In the genomic region with DNA sequence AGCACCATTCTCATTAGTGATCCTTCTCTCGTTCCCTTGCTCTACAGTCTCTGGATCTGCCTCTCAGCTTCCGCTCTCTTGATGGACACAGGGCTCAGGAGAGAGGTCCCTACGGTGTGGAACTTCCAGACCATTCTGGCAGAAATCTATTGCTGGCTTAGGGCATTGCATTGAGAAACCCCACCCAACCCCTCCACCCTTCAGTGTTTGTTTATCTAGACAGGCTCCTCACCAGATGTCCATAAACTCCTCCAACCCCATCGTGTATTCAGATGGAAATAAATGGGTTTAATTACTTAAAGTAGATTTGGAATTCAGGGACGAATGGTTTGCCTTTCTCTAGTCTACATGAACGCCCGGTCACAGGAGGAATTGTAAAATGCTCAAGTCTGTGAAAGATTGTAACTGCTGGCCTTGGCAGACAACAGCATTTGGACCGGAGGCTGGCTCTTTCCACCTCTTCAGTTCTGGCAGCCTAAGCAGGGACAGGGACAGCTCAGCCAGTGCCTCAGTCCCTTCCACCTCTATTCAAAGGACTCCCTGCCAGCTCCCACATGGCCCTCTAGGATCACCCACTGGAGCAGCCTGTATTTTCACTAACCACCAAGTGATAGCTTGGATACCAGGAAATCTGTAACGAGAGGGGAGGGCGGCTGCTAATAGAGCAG, we compare ENCODE assay signal across 13 mouse cellular contexts.
DNase-seq lines count a peak whose midpoint lies in the region; ATAC-seq lines count a peak whose summit lies in the region.
"Had no signal": no experiment of that assay in that cellular context is flagged by ENCODE, and none has a peak within 500 bp of the region (broad histone marks: within the 10 kb centered on the region; RNA-seq: fewer than 3 reads in every experiment).

No protein-coding gene starts in this region.

- no peaks in the 10 kb centered on the region for H3K36me3 ChIP-seq in neural tube, embryonic 13.5 days
- no peaks in the 10 kb centered on the region for H3K36me3 ChIP-seq in forebrain, embryonic 14.5 days (ENCODE audit: control insufficient read depth, insufficient read depth, low read length)
- H3K36me3 ChIP-seq in neural tube, embryonic 15.5 days: no peaks in the 10 kb centered on the region
- H3K36me3 ChIP-seq: heart, embryonic 12.5 days; limb, embryonic 12.5 days had no signal

- no peaks in the 10 kb centered on the region for H3K27me3 ChIP-seq in neural tube, embryonic 13.5 days
- H3K27me3 ChIP-seq in forebrain, embryonic 14.5 days (replicated peaks; ENCODE audit: control insufficient read depth, insufficient read depth, low read length): no peaks in the 10 kb centered on the region; the same call in 1 of the 2 replicates
- no peaks in the 10 kb centered on the region for H3K27me3 ChIP-seq in neural tube, embryonic 15.5 days (replicated peaks)
- H3K27me3 ChIP-seq: heart, embryonic 12.5 days; limb, embryonic 12.5 days had no signal

- peak overlapping the region; percentile 54 for H3K27ac ChIP-seq in neural tube, embryonic 13.5 days (replicated peaks)
- no peak overlapping the region for H3K27ac ChIP-seq in forebrain, embryonic 14.5 days (ENCODE audit: low read depth, low read length)
- H3K27ac ChIP-seq in neural tube, embryonic 15.5 days (replicated peaks): peak overlapping the region; percentile 56
- H3K27ac ChIP-seq: limb, embryonic 12.5 days had no signal

- no peak overlapping the region for H3K4me2 ChIP-seq in neural tube, embryonic 13.5 days
- H3K4me2 ChIP-seq in forebrain, embryonic 14.5 days (ENCODE audit: low read length): no peak overlapping the region
- no peak overlapping the region for H3K4me2 ChIP-seq in neural tube, embryonic 15.5 days
- H3K4me2 ChIP-seq: heart, embryonic 12.5 days; limb, embryonic 12.5 days had no signal

- peak; percentile 8 for DNase-seq in gastrocnemius, postnatal 25 days
- no peak for DNase-seq in gastrocnemius, adult 8-10 months (ENCODE audit: low spot score in 2 of 2)
- no peak for DNase-seq in neural tube, embryonic 10.5 days (ENCODE audit: extremely low spot score, low spot score)
- peak; percentile 83 for DNase-seq in forebrain, embryonic 14.5 days (ENCODE audit: low spot score)
- no peak for DNase-seq in spleen, postnatal 10 days (ENCODE audit: low spot score in 2 of 2)
- no peak for DNase-seq in kidney, postnatal 36 days
- DNase-seq: adrenal gland, postnatal 14 days; retina, postnatal 1 day had no signal

- ATAC-seq in neural tube, embryonic 13.5 days (ENCODE audit: low read depth): peak; percentile 63
- ATAC-seq in forebrain, embryonic 14.5 days: peak; percentile 83
- peak; percentile 79 for ATAC-seq in neural tube, embryonic 15.5 days (ENCODE audit: low FRiP score)
- ATAC-seq: intestine, postnatal 0 days had no signal

- 47% methylated on average over 10 of the region's 10 CpGs for WGBS in neural tube, embryonic 13.5 days
- 20% methylated on average over 10 of the region's 10 CpGs for WGBS in forebrain, embryonic 14.5 days
- 36% methylated on average over 10 of the region's 10 CpGs for WGBS in neural tube, embryonic 15.5 days

- H3K9ac ChIP-seq in neural tube, embryonic 13.5 days: no peak overlapping the region
- no peak overlapping the region for H3K9ac ChIP-seq in forebrain, embryonic 14.5 days (ENCODE audit: low read length)
- H3K9ac ChIP-seq in neural tube, embryonic 15.5 days (replicated peaks): no peak overlapping the region
- H3K9ac ChIP-seq: heart, embryonic 12.5 days; limb, embryonic 12.5 days had no signal

- peaks cover 10% of the 10 kb centered on the region for H3K4me1 ChIP-seq in neural tube, embryonic 13.5 days (replicated peaks)
- H3K4me1 ChIP-seq in forebrain, embryonic 14.5 days (ENCODE audit: control insufficient read depth, insufficient read depth, low read length): peaks cover 15% of the 10 kb centered on the region; the same call in 1 of the 2 replicates
- H3K4me1 ChIP-seq in neural tube, embryonic 15.5 days: peaks cover 17% of the 10 kb centered on the region; the same call in 1 of the 2 replicates
- H3K4me1 ChIP-seq: heart, embryonic 12.5 days; limb, embryonic 12.5 days had no signal

- no peak overlapping the region for H3K4me3 ChIP-seq in neural tube, embryonic 13.5 days
- no peak overlapping the region for H3K4me3 ChIP-seq in forebrain, embryonic 14.5 days (ENCODE audit: low read depth, low read length)
- no peak overlapping the region for H3K4me3 ChIP-seq in neural tube, embryonic 15.5 days (replicated peaks)
- H3K4me3 ChIP-seq: heart, embryonic 12.5 days; limb, embryonic 12.5 days had no signal

- H3K9me3 ChIP-seq in neural tube, embryonic 13.5 days: no peaks in the 10 kb centered on the region
- no peaks in the 10 kb centered on the region for H3K9me3 ChIP-seq in forebrain, embryonic 14.5 days (replicated peaks; ENCODE audit: control insufficient read depth, low read length)
- no peaks in the 10 kb centered on the region for H3K9me3 ChIP-seq in neural tube, embryonic 15.5 days (replicated peaks)
- H3K9me3 ChIP-seq: heart, embryonic 12.5 days; limb, embryonic 12.5 days had no signal

Comparison
In these comparisons a context has a peak if more than half of its experiments do, and no peak if none do; other contexts are left out.
1. DNase-seq: peak in gastrocnemius, postnatal 25 days (single experiment) and forebrain, embryonic 14.5 days (single experiment); none in gastrocnemius, adult 8-10 months (0 of 2), neural tube, embryonic 10.5 days (single experiment), spleen, postnatal 10 days (0 of 2) and kidney, postnatal 36 days (0 of 2).
2. Peak in every context shown above with its lines, with median percentiles within 50 percentile points of each other: ATAC-seq.